Mouse (Mus musculus): ENCODE data around the gene P4ha2. TPM values are rescaled to one million over a fixed set of nuclear protein-coding genes. Genes with fewer than 3 reads are reported as not detected.

The P4ha2 gene
- polyA plus RNA-seq, 1 experiment from 2014 or later: 25.1 TPM

DNA sequence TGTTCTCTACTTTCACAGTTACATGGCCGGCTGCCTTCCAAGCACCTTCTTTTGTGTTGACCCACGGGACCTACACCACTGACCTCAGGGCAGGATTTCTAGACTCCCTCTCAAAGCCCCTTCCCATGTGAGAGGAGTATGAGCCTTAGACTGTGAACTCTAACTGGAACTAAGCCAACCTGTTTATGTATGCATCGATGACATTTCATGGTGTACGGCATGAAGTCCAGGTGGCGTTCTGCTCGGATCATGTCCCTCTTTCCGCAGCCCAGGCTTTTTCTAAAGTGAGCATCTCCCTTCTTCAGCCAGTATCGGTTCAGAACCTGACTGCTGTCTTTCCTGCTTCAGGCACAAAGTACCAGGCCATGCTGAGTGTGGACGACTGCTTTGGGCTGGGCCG is 17.2 kb downstream of the P4ha2 start:
- WGBS: 84% methylated on average over 10 of the region's 10 CpGs
- Histone ChIP-seq H3K36me3 (ENCODE audit: control insufficient read depth, insufficient read depth, low read length) (peaks cover 17% of the 10 kb centered on the region; the same call in 1 of the 2 replicates), H3K9me3 (ENCODE audit: control insufficient read depth, low read length) (no peaks in the 10 kb centered on the region)

DNA sequence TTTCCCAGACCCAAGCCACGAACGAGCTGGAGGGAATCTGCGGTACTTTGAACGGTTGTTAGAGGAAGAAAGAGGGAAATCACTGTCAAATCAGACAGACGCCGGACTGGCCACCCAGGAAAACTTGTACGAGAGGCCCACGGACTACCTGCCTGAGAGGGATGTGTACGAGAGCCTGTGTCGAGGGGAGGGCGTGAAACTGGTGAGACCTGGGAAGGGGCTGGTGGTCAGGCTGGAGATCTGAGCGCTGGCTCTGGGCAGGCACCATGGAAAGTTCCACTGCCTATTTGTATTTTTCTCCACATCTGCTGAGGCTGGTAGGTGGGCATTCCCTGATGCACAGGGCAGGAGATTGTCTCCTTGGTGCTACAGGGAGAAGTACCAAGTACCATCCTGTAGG is 19.2 kb downstream of the P4ha2 start:
- Histone ChIP-seq H3K4me2 (replicated peaks; ENCODE audit: low read depth, low read length) (no peak overlapping the region), H3K9me3 (ENCODE audit: control insufficient read depth, low read length) (no peaks in the 10 kb centered on the region), H3K4me1 (ENCODE audit: control insufficient read depth, insufficient read depth, low read length) (peaks cover 6% of the 10 kb centered on the region; the same call in 1 of the 2 replicates), H3K27ac (ENCODE audit: low read depth, low read length) (no peak overlapping the region), H3K9ac (ENCODE audit: low read depth, low read length) (no peak overlapping the region), H3K4me3 (ENCODE audit: low read length) (no peak overlapping the region), H3K36me3 (ENCODE audit: control insufficient read depth, insufficient read depth, low read length) (peaks cover 17% of the 10 kb centered on the region; the same call in 1 of the 2 replicates), H3K27me3 (ENCODE audit: control insufficient read depth, insufficient read depth, low read length) (no peaks in the 10 kb centered on the region)
- ATAC-seq (ENCODE audit: low FRiP score, low TSS enrichment): no peak
- WGBS: 92% methylated on average over 12 of the region's 12 CpGs

More for the DNA sequence above, 17.2 kb downstream of the P4ha2 start:
- Histone ChIP-seq H3K4me2 (replicated peaks; ENCODE audit: low read depth, low read length) (no peak overlapping the region), H3K27me3 (ENCODE audit: control insufficient read depth, insufficient read depth, low read length) (no peaks in the 10 kb centered on the region), H3K9ac (ENCODE audit: low read depth, low read length) (no peak overlapping the region), H3K4me3 (ENCODE audit: low read length) (no peak overlapping the region), H3K4me1 (ENCODE audit: control insufficient read depth, insufficient read depth, low read length) (peaks cover 16% of the 10 kb centered on the region; the same call in 1 of the 2 replicates), H3K27ac (ENCODE audit: low read depth, low read length) (no peak overlapping the region)
- no peak for ATAC-seq (ENCODE audit: low FRiP score, low TSS enrichment)

DNA sequence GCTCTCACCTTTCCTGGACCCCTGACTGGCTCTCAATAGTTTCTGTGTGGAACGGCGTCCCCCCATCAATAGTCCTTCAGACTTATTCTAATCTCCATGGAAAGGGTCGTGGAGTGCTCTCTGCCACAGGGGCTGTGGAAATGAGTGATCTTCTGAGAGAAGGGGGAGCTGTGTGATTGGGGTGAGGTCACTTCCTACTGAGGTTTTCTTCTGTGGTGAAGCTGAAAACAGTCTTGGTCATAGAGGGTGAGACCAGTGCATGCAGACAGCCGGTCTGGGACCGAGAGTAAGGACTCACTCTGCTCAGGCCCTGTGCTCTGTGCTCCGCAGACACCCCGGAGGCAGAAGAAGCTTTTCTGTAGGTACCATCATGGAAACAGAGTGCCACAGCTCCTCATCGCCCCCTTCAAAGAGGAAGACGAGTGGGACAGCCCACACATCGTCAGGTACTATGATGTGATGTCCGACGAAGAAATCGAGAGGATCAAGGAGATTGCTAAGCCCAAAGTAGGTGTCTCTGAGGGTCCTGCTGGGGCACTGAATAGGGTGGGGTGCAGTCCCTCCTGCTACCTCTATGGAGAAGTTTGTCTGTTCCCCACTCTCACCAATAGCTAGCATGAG is 20.0 kb downstream of the P4ha2 start:
- Histone ChIP-seq H3K27ac (ENCODE audit: low read depth, low read length) (no peak overlapping the region), H3K9ac (ENCODE audit: low read depth, low read length) (no peak overlapping the region), H3K4me3 (ENCODE audit: low read length) (no peak overlapping the region), H3K4me2 (replicated peaks; ENCODE audit: low read depth, low read length) (no peak overlapping the region), H3K4me1 (ENCODE audit: control insufficient read depth, insufficient read depth, low read length) (peaks cover 6% of the 10 kb centered on the region; the same call in 1 of the 2 replicates), H3K9me3 (ENCODE audit: control insufficient read depth, low read length) (no peaks in the 10 kb centered on the region), H3K27me3 (ENCODE audit: control insufficient read depth, insufficient read depth, low read length) (no peaks in the 10 kb centered on the region), H3K36me3 (ENCODE audit: control insufficient read depth, insufficient read depth, low read length) (peaks cover 18% of the 10 kb centered on the region; the same call in 1 of the 2 replicates)
- no peak for ATAC-seq (ENCODE audit: low FRiP score, low TSS enrichment)
- WGBS: 90% methylated on average over 13 of the region's 13 CpGs

DNA sequence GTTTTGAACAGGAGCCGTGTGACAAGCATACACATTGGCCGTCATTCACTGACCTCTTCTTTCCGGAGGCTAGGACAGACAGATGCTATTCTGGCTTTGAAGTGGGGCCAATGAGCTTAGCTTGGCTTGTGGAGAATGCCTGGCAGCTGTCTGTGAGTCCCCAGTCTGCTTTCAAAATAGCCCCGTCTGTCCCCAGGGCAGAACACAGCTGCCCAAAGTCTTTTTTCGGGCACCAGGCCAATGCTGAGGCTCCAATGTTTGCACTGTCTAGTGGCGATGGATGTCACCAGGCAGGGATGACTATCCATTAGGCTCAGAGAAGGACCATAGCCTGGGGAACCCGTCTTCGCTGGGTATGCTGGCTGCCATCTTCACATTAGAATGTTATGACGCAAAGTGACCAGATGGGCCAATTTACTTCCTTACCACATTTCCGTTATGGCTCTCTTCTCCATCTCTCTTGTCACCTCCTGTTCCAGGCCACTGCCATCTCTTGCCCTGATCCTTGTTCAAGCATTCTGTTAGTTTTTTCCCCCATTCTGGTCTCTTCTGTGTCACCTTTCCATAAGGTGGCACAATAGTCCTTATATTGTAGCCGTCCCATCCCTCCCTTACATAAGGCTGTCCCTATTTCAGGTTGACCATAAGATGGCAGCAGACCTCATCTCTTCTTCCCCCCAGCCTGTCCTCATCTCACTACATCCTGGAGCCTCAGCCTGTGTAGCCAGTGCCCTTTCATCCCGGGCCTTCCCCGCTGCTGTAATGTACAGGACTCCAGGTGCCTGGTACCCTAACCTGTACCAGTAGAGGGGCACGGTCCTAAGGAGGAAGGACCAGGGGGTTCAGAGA is 22.7 kb downstream of the P4ha2 start:
- Histone ChIP-seq H3K9ac (ENCODE audit: low read depth, low read length) (no peak overlapping the region), H3K4me3 (ENCODE audit: low read length) (no peak overlapping the region), H3K4me1 (ENCODE audit: control insufficient read depth, insufficient read depth, low read length) (no peaks in the 10 kb centered on the region), H3K4me2 (replicated peaks; ENCODE audit: low read depth, low read length) (no peak overlapping the region), H3K27me3 (ENCODE audit: control insufficient read depth, insufficient read depth, low read length) (no peaks in the 10 kb centered on the region), H3K27ac (ENCODE audit: low read depth, low read length) (no peak overlapping the region), H3K36me3 (ENCODE audit: control insufficient read depth, insufficient read depth, low read length) (peaks cover 20% of the 10 kb centered on the region; the same call in 1 of the 2 replicates), H3K9me3 (ENCODE audit: control insufficient read depth, low read length) (no peaks in the 10 kb centered on the region)
- 68% methylated on average over 14 of the region's 14 CpGs for WGBS
- 0 out of 2 replicates have a peak, but pooled peaks have one; percentile 43 for ATAC-seq (ENCODE audit: low FRiP score, low TSS enrichment)

DNA sequence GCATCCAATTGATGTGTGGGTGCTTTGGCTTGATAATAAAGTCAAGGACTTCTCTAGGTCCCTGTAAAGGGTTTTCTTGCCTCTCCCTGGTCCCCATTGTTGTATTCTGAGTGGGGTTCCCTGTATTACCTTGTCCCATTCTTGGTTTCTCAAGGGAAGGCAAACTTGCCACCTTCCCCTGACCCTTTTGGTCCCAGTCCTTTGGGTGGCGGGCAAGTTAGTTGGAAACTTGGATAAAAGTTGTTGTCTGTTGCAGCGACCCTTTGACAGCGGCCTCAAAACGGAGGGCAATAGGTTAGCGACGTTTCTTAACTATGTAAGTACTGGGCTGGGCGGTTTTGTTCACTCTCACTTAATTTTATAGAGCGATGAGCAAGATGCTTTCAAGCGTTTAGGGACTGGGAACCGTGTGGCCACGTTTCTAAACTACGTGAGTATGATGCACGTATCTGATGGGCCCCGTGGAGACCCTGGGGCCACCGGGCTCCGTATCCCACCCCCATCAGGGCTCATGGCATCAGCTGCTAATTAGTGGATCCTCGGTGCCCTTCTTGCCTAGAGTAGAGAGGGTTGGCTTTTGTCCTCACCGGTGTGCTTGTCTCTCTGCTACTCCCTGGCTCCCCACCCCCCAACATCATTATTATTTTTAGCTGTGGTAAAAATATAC is 26.2 kb downstream of the P4ha2 start:
- H3K4me1 ChIP-seq (ENCODE audit: control insufficient read depth, insufficient read depth, low read length): no peaks in the 10 kb centered on the region
- H3K4me3 ChIP-seq (ENCODE audit: low read length): no peak overlapping the region
- ATAC-seq (ENCODE audit: low FRiP score, low TSS enrichment): no peak
- H3K4me2 ChIP-seq (replicated peaks; ENCODE audit: low read depth, low read length): no peak overlapping the region
- WGBS: 76% methylated on average over 18 of the region's 18 CpGs
- no peaks in the 10 kb centered on the region for H3K9me3 ChIP-seq (ENCODE audit: control insufficient read depth, low read length)
- no peaks in the 10 kb centered on the region for H3K27me3 ChIP-seq (ENCODE audit: control insufficient read depth, insufficient read depth, low read length)
- peaks cover 6% of the 10 kb centered on the region; the same call in 1 of the 2 replicates for H3K36me3 ChIP-seq (ENCODE audit: control insufficient read depth, insufficient read depth, low read length)
- H3K9ac ChIP-seq (ENCODE audit: low read depth, low read length): no peak overlapping the region
- no peak overlapping the region for H3K27ac ChIP-seq (ENCODE audit: low read depth, low read length)

DNA sequence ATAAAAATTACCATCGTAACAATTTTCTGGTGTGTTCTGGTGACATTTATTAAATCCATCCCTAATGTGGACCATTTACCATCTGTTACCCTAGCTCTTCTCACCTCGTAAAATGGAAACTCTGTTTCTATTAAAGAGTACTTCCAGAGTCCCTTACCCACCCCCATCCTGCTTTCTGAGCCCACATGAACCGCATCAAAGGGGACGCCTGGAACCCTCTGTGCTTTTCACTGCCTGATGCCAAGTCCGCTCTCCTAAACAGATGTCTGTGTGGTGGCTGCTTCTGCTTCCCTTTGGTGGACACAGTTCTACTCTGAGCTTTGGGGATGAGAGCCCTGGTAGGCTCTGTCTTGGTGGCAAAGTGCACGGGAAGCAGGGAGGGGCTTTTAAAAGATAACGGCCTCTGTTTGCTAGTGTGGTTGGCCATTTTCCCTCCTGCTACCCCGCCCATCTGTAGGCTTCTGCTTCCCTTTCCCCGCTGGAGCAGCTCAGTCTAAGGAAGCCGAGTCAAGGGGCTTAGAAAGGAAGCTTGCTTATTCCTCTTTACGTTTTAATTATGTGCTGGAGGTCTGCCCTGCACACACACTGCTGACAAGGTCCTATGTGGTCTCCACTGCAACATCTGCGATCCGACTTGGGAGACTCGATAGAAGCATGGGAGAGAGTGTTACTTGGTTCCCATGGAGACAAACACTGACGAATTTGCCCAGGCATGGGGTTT is 26.9 kb downstream of the P4ha2 start:
- WGBS: 42% methylated on average over 15 of the region's 15 CpGs
- Histone ChIP-seq H3K4me2 (replicated peaks; ENCODE audit: low read depth, low read length) (no peak overlapping the region), H3K27ac (ENCODE audit: low read depth, low read length) (no peak overlapping the region), H3K36me3 (ENCODE audit: control insufficient read depth, insufficient read depth, low read length) (peaks cover 6% of the 10 kb centered on the region; the same call in 1 of the 2 replicates), H3K4me3 (ENCODE audit: low read length) (no peak overlapping the region), H3K9ac (ENCODE audit: low read depth, low read length) (no peak overlapping the region), H3K4me1 (ENCODE audit: control insufficient read depth, insufficient read depth, low read length) (no peaks in the 10 kb centered on the region), H3K27me3 (ENCODE audit: control insufficient read depth, insufficient read depth, low read length) (no peaks in the 10 kb centered on the region), H3K9me3 (ENCODE audit: control insufficient read depth, low read length) (no peaks in the 10 kb centered on the region)
- ATAC-seq (ENCODE audit: low FRiP score, low TSS enrichment): 0 out of 2 replicates have a peak, but pooled peaks have one; percentile 44

DNA sequence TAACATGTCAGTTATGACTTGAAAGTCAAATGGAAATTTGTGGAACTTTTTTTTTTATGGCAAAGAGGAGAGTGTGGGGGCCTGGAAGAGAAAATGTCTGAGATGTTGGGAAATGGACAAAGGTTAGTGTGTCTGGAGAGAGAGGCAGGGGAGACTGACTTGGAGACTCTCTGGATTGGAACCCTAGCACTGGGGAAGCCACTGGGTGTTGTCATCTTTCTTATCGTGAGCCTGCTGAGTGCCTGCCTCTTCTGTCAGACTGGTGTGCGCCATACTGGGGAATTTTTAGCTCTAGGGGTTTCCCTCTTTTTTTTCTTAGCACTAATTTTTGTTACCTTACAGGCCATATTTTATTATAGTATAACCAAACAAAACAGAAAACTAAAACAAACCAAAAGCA is 27.5 kb downstream of the P4ha2 start:
- Histone ChIP-seq H3K27ac (ENCODE audit: low read depth, low read length) (no peak overlapping the region), H3K4me3 (ENCODE audit: low read length) (no peak overlapping the region), H3K36me3 (ENCODE audit: control insufficient read depth, insufficient read depth, low read length) (peaks cover 6% of the 10 kb centered on the region; the same call in 1 of the 2 replicates), H3K4me1 (ENCODE audit: control insufficient read depth, insufficient read depth, low read length) (no peaks in the 10 kb centered on the region), H3K9ac (ENCODE audit: low read depth, low read length) (no peak overlapping the region), H3K4me2 (replicated peaks; ENCODE audit: low read depth, low read length) (no peak overlapping the region), H3K27me3 (ENCODE audit: control insufficient read depth, insufficient read depth, low read length) (no peaks in the 10 kb centered on the region), H3K9me3 (ENCODE audit: control insufficient read depth, low read length) (no peaks in the 10 kb centered on the region)
- 85% methylated on average over 2 of the region's 2 CpGs for WGBS
- ATAC-seq (ENCODE audit: low FRiP score, low TSS enrichment): no peak

DNA sequence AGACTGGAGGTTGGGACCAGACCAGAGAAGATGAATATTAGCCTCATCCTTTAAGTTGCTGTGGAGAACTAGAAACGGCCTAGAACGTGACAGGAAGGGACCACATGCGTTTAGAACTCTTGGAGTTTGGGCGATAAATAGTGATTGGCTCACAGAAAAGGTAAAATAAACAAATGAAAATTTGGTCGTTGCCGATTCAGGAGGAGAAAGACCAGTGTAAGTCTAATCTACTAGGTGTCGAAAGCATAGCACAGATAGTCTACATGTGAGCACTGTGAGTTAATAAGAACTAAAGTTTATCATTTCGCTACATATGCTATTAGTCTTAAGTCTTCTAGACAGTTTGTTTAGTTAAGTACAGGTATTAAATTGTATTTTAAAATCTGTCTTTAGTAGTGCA is 30.1 kb downstream of the P4ha2 start:
- ATAC-seq (ENCODE audit: low FRiP score, low TSS enrichment): no peak
- Histone ChIP-seq H3K9me3 (ENCODE audit: control insufficient read depth, low read length) (no peaks in the 10 kb centered on the region), H3K27me3 (ENCODE audit: control insufficient read depth, insufficient read depth, low read length) (no peaks in the 10 kb centered on the region), H3K4me3 (ENCODE audit: low read length) (no peak overlapping the region), H3K4me2 (replicated peaks; ENCODE audit: low read depth, low read length) (no peak overlapping the region), H3K27ac (ENCODE audit: low read depth, low read length) (no peak overlapping the region), H3K9ac (ENCODE audit: low read depth, low read length) (no peak overlapping the region), H3K36me3 (ENCODE audit: control insufficient read depth, insufficient read depth, low read length) (peaks cover 4% of the 10 kb centered on the region; the same call in 1 of the 2 replicates), H3K4me1 (ENCODE audit: control insufficient read depth, insufficient read depth, low read length) (no peaks in the 10 kb centered on the region)
- 89% methylated on average over 8 of the region's 8 CpGs for WGBS
